25 mouse cellular contexts compared by ENCODE assay signal in the genomic region with DNA sequence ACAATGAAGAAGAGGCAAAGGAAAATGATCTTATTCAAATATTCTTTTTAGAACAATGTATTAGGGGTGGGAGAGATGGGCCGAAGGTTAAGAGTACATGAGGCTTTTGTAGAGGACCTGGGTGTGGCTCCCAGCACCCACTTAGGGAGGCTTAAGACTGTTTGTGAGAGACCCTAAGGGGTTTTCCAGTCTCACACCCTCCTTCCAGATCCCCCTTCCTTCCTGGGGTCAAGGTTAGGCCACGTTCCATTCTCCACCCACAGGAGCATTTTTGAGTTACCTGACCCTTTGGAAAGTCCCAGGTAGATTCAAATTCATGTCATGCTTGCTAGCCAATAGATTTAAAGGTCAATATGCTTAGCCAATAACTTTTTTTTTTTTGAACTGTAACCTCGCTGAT. TPM values are rescaled to one million over a fixed set of nuclear protein-coding genes. Genes with fewer than 3 reads are reported as not detected.
DNase-seq lines count a peak whose midpoint lies in the region; ATAC-seq and TF ChIP-seq lines count a peak whose summit lies in the region.
"Had no signal": no experiment of that assay in that cellular context is flagged by ENCODE, and none has a peak within 500 bp of the region (broad histone marks: within the 10 kb centered on the region; RNA-seq: fewer than 3 reads in every experiment).

No protein-coding gene starts in this region.

- no peak overlapping the region for H3K27ac ChIP-seq in ES-Bruce4 (ENCODE audit: insufficient read depth, low read length)
- H3K27ac ChIP-seq in hindbrain, postnatal 0 days = no peak overlapping the region
- H3K27ac ChIP-seq in heart, embryonic 12.5 days (ENCODE audit: poor library complexity, severe bottlenecking) = no peak overlapping the region

- intact Hi-C loops in left cerebral cortex, postnatal 4 days (cut with DNase I) = no loop called here

- H3K36me3 ChIP-seq in ES-Bruce4 (ENCODE audit: control insufficient read depth, insufficient read depth, low read length, poor library complexity, severe bottlenecking) = no peaks in the 10 kb centered on the region
- H3K36me3 ChIP-seq in hindbrain, postnatal 0 days (ENCODE audit: insufficient read depth, low read length) = no peaks in the 10 kb centered on the region
- no peaks in the 10 kb centered on the region for H3K36me3 ChIP-seq in heart, embryonic 12.5 days
- H3K36me3 ChIP-seq: G1E had no signal

- ATAC-seq in hindbrain, postnatal 0 days = no peak
- no peak for ATAC-seq in heart, embryonic 12.5 days (ENCODE audit: insufficient number of reproducible peaks, low FRiP score)
- ATAC-seq: activated CD4-positive, CD25-positive, alpha-beta regulatory T cell, adult 4 months; CD4-positive, CD25-positive, alpha-beta regulatory T cell, adult 4 months; Patski had no signal

- H3K9me3 ChIP-seq in ES-Bruce4 (replicated peaks; ENCODE audit: control insufficient read depth, insufficient read depth, low read length, poor library complexity, severe bottlenecking) = peaks cover 15% of the 10 kb centered on the region
- H3K9me3 ChIP-seq in hindbrain, postnatal 0 days (ENCODE audit: low read length) = no peaks in the 10 kb centered on the region
- H3K9me3 ChIP-seq in heart, embryonic 12.5 days (replicated peaks) = peaks cover 3% of the 10 kb centered on the region; the same call in 1 of the 2 replicates
- H3K9me3 ChIP-seq: G1E had no signal

- H3K27me3 ChIP-seq in ES-Bruce4 (ENCODE audit: control insufficient read depth, insufficient read depth, low read length, poor library complexity, severe bottlenecking) = no peaks in the 10 kb centered on the region
- no peaks in the 10 kb centered on the region for H3K27me3 ChIP-seq in hindbrain, postnatal 0 days (ENCODE audit: insufficient read depth, low read length)
- H3K27me3 ChIP-seq in heart, embryonic 12.5 days (replicated peaks) = no peaks in the 10 kb centered on the region
- H3K27me3 ChIP-seq: CH12.LX had no signal

- no peak overlapping the region for H3K4me3 ChIP-seq in ES-Bruce4 (ENCODE audit: low read depth, low read length)
- H3K4me3 ChIP-seq in hindbrain, postnatal 0 days (ENCODE audit: low read length) = no peak overlapping the region
- H3K4me3 ChIP-seq in heart, embryonic 12.5 days = no peak overlapping the region

- no peak for TF ChIP-seq CTCF in ES-Bruce4 (IDR thresholded peaks at IDR 0.05; ENCODE audit: low read depth, low read length)
- TF ChIP-seq CTCF in hindbrain, postnatal 0 days (IDR thresholded peaks at IDR 0.05; ENCODE audit: low read depth) = no peak

- no peaks in the 10 kb centered on the region for H3K4me1 ChIP-seq in ES-Bruce4 (ENCODE audit: control insufficient read depth, insufficient read depth, low read length)
- no peaks in the 10 kb centered on the region for H3K4me1 ChIP-seq in hindbrain, postnatal 0 days (ENCODE audit: insufficient read depth, low read length)
- H3K4me1 ChIP-seq in heart, embryonic 12.5 days (replicated peaks) = no peaks in the 10 kb centered on the region

- peak; percentile 68; the same call in 1 of the 2 replicates for TF ChIP-seq EP300 in ES-Bruce4 (IDR thresholded peaks at IDR 0.05; ENCODE audit: insufficient read depth, low read depth, low read length)

- no peak overlapping the region for H3K9ac ChIP-seq in ES-Bruce4 (ENCODE audit: low read depth, poor library complexity, severe bottlenecking)
- H3K9ac ChIP-seq in hindbrain, postnatal 0 days (replicated peaks; ENCODE audit: low read length) = no peak overlapping the region
- H3K9ac ChIP-seq in heart, embryonic 12.5 days = no peak overlapping the region

- TF ChIP-seq POLR2A in ES-Bruce4 (IDR thresholded peaks at IDR 0.05; ENCODE audit: insufficient read depth, low read length) = no peak

- peak; percentile 51 for DNase-seq in heart, adult 11 months
- DNase-seq in heart, adult 9 months (ENCODE audit: low spot score in 2 of 2) = no peak
- DNase-seq in ES-CJ7 (ENCODE audit: low read depth, low spot score) = peak; percentile 37
- peak; percentile 43 for DNase-seq in R1 (ENCODE audit: low read depth, low spot score)
- no peak for DNase-seq in left cerebral cortex, postnatal 4 days
- no peak for DNase-seq in hindbrain, postnatal 0 days (ENCODE audit: low spot score)
- DNase-seq: adrenal gland, adult 2 months; adrenal gland, adult 8-10 months; adrenal gland, postnatal 10 days; adrenal gland, postnatal 14 days; adrenal gland, postnatal 25 days; adrenal gland, postnatal 36 days; B cell, adult 2 months; cerebellum, adult 11 months; cerebellum, adult 11-12 months; cerebellum, adult 18-20 months; cerebellum, adult 2 months; cerebellum, adult 8-10 months had no signal

- no peak overlapping the region for H3K4me2 ChIP-seq in hindbrain, postnatal 0 days (ENCODE audit: low read depth, low read length)
- H3K4me2 ChIP-seq in heart, embryonic 12.5 days = no peak overlapping the region

- 87% methylated on average over 3 of the region's 3 CpGs for WGBS in hindbrain, postnatal 0 days
- 75% methylated on average over 3 of the region's 3 CpGs for WGBS in heart, embryonic 12.5 days

RNA-seq across cellular contexts. Expression of gene Naa30, which starts 39.6 kb away (rescaled TPM):
- 59.6 and 60.8 TPM in 2 replicates for polyA plus RNA-seq in ES-Bruce4 (2011; ENCODE audit: insufficient read depth, insufficient read length, low read depth, missing spikeins)
- total RNA-seq in left cerebral cortex, postnatal 4 days (2021) = 10 to 100 TPM; 43.2 to 50.3 TPM
- 38.2 TPM in 2 replicates for total RNA-seq in hindbrain, postnatal 0 days (2014; rRNA removed)
- polyA plus RNA-seq in hindbrain, postnatal 0 days (2015; fragmentation: Nextera tagmentation; extraction: Ambion mirVana) = 8.6 and 9.1 TPM in 2 replicates
- 16.3 and 17.5 TPM in 2 replicates for polyA plus RNA-seq in heart, embryonic 12.5 days (2016; fragmentation: Nextera tagmentation; extraction: Ambion mirVana)

Comparison
In these comparisons a context has a peak if more than half of its experiments do, and no peak if none do; other contexts are left out.
1. DNase-seq: peak in heart, adult 11 months (single experiment), ES-CJ7 (single experiment) and R1 (single experiment); none in heart, adult 9 months (0 of 2), left cerebral cortex, postnatal 4 days (single experiment) and hindbrain, postnatal 0 days (single experiment).